Mouse (Mus musculus): ENCODE measurements around the gene Scn2a.

GRCm38 (mm10) chr2:65783392-65783791, 162.8 kb downstream of the Scn2a start:
- TF ChIP-seq POLR2A (IDR thresholded peaks at IDR 0.05; ENCODE audit: borderline replicate concordance, extremely low read depth, insufficient read depth, insufficient read length, poor library complexity, severe bottlenecking) = no peak
- no peak for TF ChIP-seq CTCF (IDR thresholded peaks at IDR 0.05; ENCODE audit: borderline replicate concordance, extremely low read depth, insufficient read depth, insufficient read length)

All from brain, embryonic 14.5 days (tissue).